Mouse (Mus musculus) lung, postnatal 0 days (tissue): ENCODE measurements at regions not wholly inside any gene's neighbourhood (a gene's known extent, or its start where the extent isn't known, plus 50 kb on each side); places are given as distances from the start of the nearest gene placed in this dataset.

Experiments used
- ATAC-seq: fragments of 200-750 bp; cut with Nextera tagmentation; 2 replicates; pipeline ENCODE4 v1.8.0; 2017; ENCODE audit warnings: moderate library complexity
- DNase-seq: peaks from one replicate; pipeline ENCODE4 v3.0.0-alpha.2; 2016; ENCODE audit warnings: low spot score
- H3K27ac ChIP-seq: fragments of 300-500 bp; sonication (generic); 2 replicates; pipeline ENCODE4 v1.5.1; 2014; ENCODE audit warnings: antibody characterized with exemption, mild to moderate bottlenecking, low read length, mixed read lengths
- H3K27me3 ChIP-seq: fragments of 300-500 bp; sonication (generic); replicated peaks from 2 replicates; pipeline ENCODE4 v1.6.1; 2014; ENCODE audit warnings: low read length, mixed read lengths; ENCODE audit not compliant: insufficient read depth
- H3K36me3 ChIP-seq: fragments of 300-500 bp; sonication (generic); 2 replicates; pipeline ENCODE4 v1.6.1; 2014; ENCODE audit warnings: low read length, mixed read lengths; ENCODE audit not compliant: insufficient read depth
- H3K4me1 ChIP-seq: fragments of 300-500 bp; sonication (generic); 2 replicates; pipeline ENCODE4 v1.6.1; 2014; ENCODE audit warnings: antibody characterized with exemption, low read depth, low read length, mixed read lengths; ENCODE audit not compliant: insufficient read depth
- H3K4me2 ChIP-seq: fragments of 300-500 bp; sonication (generic); replicated peaks from 2 replicates; pipeline ENCODE4 v1.6.1; 2014; ENCODE audit warnings: low read depth, mild to moderate bottlenecking, low read length, moderate library complexity, mixed read lengths
- H3K4me3 ChIP-seq: fragments of 300-500 bp; sonication (generic); 2 replicates; pipeline ENCODE4 v1.5.1; 2014; ENCODE audit warnings: low read depth, low read length
- H3K9ac ChIP-seq: fragments of 300-500 bp; sonication (generic); replicated peaks from 2 replicates; pipeline ENCODE4 v1.6.1; 2014; ENCODE audit warnings: low read depth, mild to moderate bottlenecking
- H3K9me3 ChIP-seq: fragments of 300-500 bp; sonication (generic); 2 replicates; pipeline ENCODE4 v1.6.1; 2016; ENCODE audit warnings: low read length, mixed read lengths
- CTCF ChIP-seq: IDR thresholded peaks from 2 replicates; pipeline ENCODE4 v1.5.1; 2016; ENCODE audit warnings: antibody characterized with exemption, mild to moderate bottlenecking
- EP300 ChIP-seq: IDR thresholded peaks from 2 replicates; pipeline ENCODE4 v1.6.1; 2016; ENCODE audit warnings: antibody characterized with exemption, mild to moderate bottlenecking, control low read depth
- WGBS: fragments of 180-500 bp; shearing (Covaris S2); extraction: QIAGEN DNeasy Blood & Tissue Kit; methylation state at CpG from one replicate; pipeline ENCODE4 v1.1.7; 2014; 5-methylcytosine and 5-hydroxymethylcytosine counted together

- Histone ChIP-seq H3K27ac (no peak overlapping the region), H3K4me1 (no peaks in the 10 kb centered on the region), H3K36me3 (no peaks in the 10 kb centered on the region), H3K4me3 (no peak overlapping the region), H3K27me3 (no peaks in the 10 kb centered on the region), H3K9ac (no peak overlapping the region), H3K4me2 (no peak overlapping the region), H3K9me3 (no peaks in the 10 kb centered on the region)
- ATAC-seq (no peak), DNase-seq (no peak)
- no peak for TF ChIP-seq CTCF
- TF ChIP-seq EP300 = no peak
- 89% methylated on average over 14 of the region's 14 CpGs for WGBS
Measured at GRCm38 (mm10) chr12:12706326-12706920, 235.3 kb downstream of the Mycn start.

- Histone ChIP-seq H3K36me3 (no peaks in the 10 kb centered on the region), H3K4me1 (no peaks in the 10 kb centered on the region), H3K9me3 (no peaks in the 10 kb centered on the region), H3K27ac (no peak overlapping the region), H3K4me2 (no peak overlapping the region), H3K27me3 (no peaks in the 10 kb centered on the region), H3K4me3 (no peak overlapping the region), H3K9ac (no peak overlapping the region)
- WGBS = 46% methylated on average over 3 of the region's 3 CpGs
- no peak for ATAC-seq
- DNase-seq = no peak
- TF ChIP-seq EP300 (no peak), CTCF (no peak)
Measured at GRCm38 (mm10) chr12:12701735-12702134, 240.0 kb downstream of the Mycn start.

DNA sequence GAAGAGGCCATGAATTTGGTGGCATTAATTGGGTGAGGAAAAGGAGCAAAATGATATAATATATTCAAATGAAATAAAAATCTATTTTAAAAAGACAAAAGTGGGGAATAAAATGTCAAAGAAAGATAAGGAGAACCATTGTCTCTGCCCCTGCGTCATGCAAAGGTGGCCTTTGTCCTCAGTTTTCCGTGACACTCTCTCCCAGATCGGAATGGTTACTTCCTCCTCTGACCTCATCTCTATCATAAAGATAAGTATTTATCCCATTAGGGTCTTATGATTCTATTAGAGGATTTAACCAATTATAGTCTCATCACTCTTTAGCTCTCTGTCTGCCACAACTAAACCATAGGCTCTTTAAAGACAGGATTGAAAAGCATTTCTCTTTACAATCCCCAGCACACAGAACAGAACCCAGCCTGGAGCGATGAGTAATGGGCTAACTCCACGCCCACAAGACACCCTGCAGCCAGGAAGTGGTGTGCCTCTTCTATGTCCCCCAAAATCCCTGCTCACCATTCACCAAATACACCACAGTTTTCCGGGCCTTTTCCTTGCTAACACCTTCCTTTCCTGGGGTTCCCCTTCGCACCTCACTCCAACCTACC is 240.6 kb downstream of the Mycn start:
- Histone ChIP-seq H3K4me1 (no peaks in the 10 kb centered on the region), H3K27ac (no peak overlapping the region), H3K36me3 (no peaks in the 10 kb centered on the region), H3K4me3 (no peak overlapping the region), H3K9ac (no peak overlapping the region), H3K4me2 (no peak overlapping the region), H3K9me3 (no peaks in the 10 kb centered on the region), H3K27me3 (no peaks in the 10 kb centered on the region)
- DNase-seq (no peak), ATAC-seq (no peak)
- WGBS = 69% methylated on average over 7 of the region's 7 CpGs
- TF ChIP-seq CTCF (no peak), EP300 (no peak)

GRCm38 (mm10) chr12:12693838-12694777 is 247.6 kb downstream of the Mycn start:
- no peak overlapping the region for H3K9ac ChIP-seq
- H3K4me2 ChIP-seq = no peak overlapping the region
- H3K36me3 ChIP-seq = no peaks in the 10 kb centered on the region
- H3K4me3 ChIP-seq = no peak overlapping the region
- H3K9me3 ChIP-seq = no peaks in the 10 kb centered on the region
- no peaks in the 10 kb centered on the region for H3K4me1 ChIP-seq
- no peak overlapping the region for H3K27ac ChIP-seq
- no peak for ATAC-seq
- no peak for DNase-seq
- TF ChIP-seq CTCF (no peak), EP300 (no peak)
- no peaks in the 10 kb centered on the region for H3K27me3 ChIP-seq
- 21% methylated on average over 29 of the region's 29 CpGs for WGBS

DNA sequence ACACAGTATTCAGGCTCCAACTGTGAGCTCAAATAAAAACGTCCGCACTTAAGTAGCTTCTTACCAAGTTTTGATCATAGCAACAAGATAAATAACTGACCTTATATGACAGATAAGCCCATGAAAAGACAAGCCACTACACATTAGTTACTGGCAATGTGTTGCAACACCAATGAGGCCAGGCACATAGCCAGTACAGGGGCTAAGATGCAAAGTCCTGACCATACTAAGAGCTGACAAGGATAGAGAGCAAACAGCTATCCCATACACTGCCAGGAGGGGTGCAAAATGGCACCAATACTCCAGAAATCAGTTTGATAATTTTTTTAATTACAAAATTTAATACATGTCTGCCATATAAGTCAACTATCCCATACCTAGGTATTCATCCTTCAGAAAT is 254.3 kb downstream of the Mycn start:
- no peak for ATAC-seq
- no peak overlapping the region for H3K4me2 ChIP-seq
- H3K9ac ChIP-seq = no peak overlapping the region
- no peaks in the 10 kb centered on the region for H3K9me3 ChIP-seq
- no peak overlapping the region for H3K4me3 ChIP-seq
- no peaks in the 10 kb centered on the region for H3K4me1 ChIP-seq
- H3K27ac ChIP-seq = no peak overlapping the region
- no peaks in the 10 kb centered on the region for H3K36me3 ChIP-seq
- DNase-seq = no peak
- H3K27me3 ChIP-seq = no peaks in the 10 kb centered on the region
- 38% methylated on average over 2 of the region's 2 CpGs for WGBS
- TF ChIP-seq EP300 (no peak), CTCF (no peak)

DNA sequence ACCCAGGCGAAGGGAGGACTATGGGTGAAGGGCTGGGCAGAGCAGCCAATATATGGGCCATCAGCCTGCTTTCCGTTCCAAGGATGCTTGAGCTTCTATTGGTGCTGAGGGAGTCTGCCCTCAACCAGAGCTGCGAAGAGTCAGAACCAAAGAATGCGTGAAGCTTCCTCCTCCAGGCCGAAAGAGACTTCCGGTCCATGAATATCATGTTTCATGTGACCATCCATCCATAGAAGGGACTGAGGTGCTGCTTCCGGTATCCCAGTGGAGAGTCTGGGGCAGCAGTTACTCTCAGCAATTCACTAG is 256.5 kb downstream of the Mycn start:
- H3K4me1 ChIP-seq = no peaks in the 10 kb centered on the region
- no peaks in the 10 kb centered on the region for H3K36me3 ChIP-seq
- H3K9ac ChIP-seq = no peak overlapping the region
- DNase-seq = no peak
- H3K4me3 ChIP-seq = no peak overlapping the region
- ATAC-seq = no peak
- WGBS = 38% methylated on average over 7 of the region's 7 CpGs
- H3K4me2 ChIP-seq = no peak overlapping the region
- H3K27ac ChIP-seq = no peak overlapping the region
- TF ChIP-seq CTCF (no peak), EP300 (no peak)
- H3K9me3 ChIP-seq = no peaks in the 10 kb centered on the region
- no peaks in the 10 kb centered on the region for H3K27me3 ChIP-seq
